Mouse (Mus musculus): ENCODE data around the gene Otos. TPM values are rescaled to one million over a fixed set of nuclear protein-coding genes. Genes with fewer than 3 reads are reported as not detected.

The Otos gene
- total RNA-seq, 2 experiments from 2014 or later = 0.60 to 1.0 TPM

- DNase-seq (ENCODE audit: low spot score in 2 of 2) = no peak
These were observed 1.6 kb downstream of the Otos start for GRCm38 (mm10) chr1:92647026-92647425.

GRCm38 (mm10) chr1:92646601-92647000 lies 2.0 kb downstream of the Otos start:
- no peak for DNase-seq (ENCODE audit: low spot score in 2 of 2)

- no peak for DNase-seq (ENCODE audit: low spot score in 2 of 2)
These were observed 2.5 kb downstream of the Otos start for GRCm38 (mm10) chr1:92646111-92646510.

GRCm38 (mm10) chr1:92644916-92645315 lies 3.7 kb downstream of the Otos start:
- DNase-seq (ENCODE audit: low spot score in 2 of 2) = no peak

- DNase-seq (ENCODE audit: low spot score in 2 of 2) = no peak
These were observed 5.0 kb downstream of the Otos start for GRCm38 (mm10) chr1:92643691-92644090.

- DNase-seq (ENCODE audit: low spot score in 2 of 2) = peak; percentile 90 to 92
These were observed 6.9 kb downstream of the Otos start, which contains the start of gene Cops9 for GRCm38 (mm10) chr1:92641514-92642272. TSS of gene Cops9 (minus strand) at chr1:92641985.

GRCm38 (mm10) chr1:92640393-92640792 lies 8.2 kb downstream of the Otos start:
- no peak for DNase-seq (ENCODE audit: low spot score in 2 of 2)

- DNase-seq (ENCODE audit: low spot score in 2 of 2) = peak in 1 of 2 experiments; percentile 40
These were observed 9.9 kb downstream of the Otos start for GRCm38 (mm10) chr1:92638736-92639135.

- peak; percentile 54 to 70 for DNase-seq (ENCODE audit: low spot score in 2 of 2)
These were observed 10.5 kb downstream of the Otos start for GRCm38 (mm10) chr1:92638181-92638580.

DNA sequence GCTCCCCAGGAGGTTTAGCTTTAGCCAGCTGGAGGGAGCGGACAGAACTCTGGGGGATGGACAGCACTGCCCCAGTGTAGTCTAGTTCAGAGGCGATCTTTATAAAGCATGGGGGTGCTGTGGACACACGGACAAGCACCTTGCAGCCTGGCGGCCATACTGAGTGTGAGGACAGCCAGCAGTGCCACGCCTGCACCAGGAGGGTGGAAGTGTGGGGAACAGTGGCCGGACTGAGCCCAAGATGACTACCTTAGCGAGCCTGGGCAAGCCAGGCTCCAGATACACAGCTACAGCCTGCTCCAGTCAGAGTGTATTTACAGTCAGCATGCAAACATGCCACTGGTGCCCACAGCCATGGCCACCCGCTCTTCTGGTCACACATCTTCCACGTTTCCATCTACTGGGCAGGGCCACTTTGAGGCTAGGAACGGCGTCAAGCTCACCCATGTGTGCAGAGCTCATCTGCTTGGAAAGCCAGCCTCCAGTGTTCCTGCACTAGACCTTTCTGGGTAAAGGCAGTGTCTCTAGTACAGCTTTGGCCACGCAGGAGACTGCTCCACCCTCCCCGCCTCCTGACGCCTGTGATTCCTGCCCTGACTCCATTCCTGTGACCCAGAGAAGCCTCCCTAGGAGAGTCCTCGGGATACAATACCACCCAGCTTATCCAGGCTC lies 11.0 kb downstream of the Otos start:
- no peak for DNase-seq (ENCODE audit: low spot score in 2 of 2)

GRCm38 (mm10) chr1:92636676-92637075 lies 12.0 kb downstream of the Otos start:
- DNase-seq (ENCODE audit: low spot score in 2 of 2) = no peak

GRCm38 (mm10) chr1:92636015-92636414 lies 12.6 kb downstream of the Otos start:
- DNase-seq (ENCODE audit: low spot score in 2 of 2) = no peak

- DNase-seq (ENCODE audit: low spot score in 2 of 2) = peak in 1 of 2 experiments; percentile 46
These were observed 13.6 kb downstream of the Otos start for GRCm38 (mm10) chr1:92634976-92635599.

DNA sequence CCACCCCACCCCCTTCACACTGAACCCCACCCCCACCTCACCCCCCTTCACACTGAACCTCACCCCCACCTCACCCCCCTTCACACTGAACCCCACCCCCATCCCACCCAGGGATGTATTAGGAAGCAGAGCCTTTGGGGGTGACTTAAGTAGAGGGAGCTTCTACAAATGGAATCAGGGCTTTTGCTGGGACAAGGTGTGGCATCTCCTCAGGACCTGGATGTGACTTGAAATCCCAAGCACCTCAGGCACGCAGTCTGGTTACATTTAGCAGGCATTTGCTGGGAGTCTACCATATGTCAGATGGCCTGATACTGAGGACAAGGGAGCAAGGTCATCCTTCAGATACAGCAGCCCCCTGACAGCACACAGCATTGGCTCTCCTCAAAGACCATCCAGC lies 14.1 kb downstream of the Otos start:
- DNase-seq (ENCODE audit: low spot score in 2 of 2) = no peak

- DNase-seq (ENCODE audit: low spot score in 2 of 2) = peak in 1 of 2 experiments; percentile 47
These were observed 14.9 kb downstream of the Otos start for GRCm38 (mm10) chr1:92633726-92634125.

DNA sequence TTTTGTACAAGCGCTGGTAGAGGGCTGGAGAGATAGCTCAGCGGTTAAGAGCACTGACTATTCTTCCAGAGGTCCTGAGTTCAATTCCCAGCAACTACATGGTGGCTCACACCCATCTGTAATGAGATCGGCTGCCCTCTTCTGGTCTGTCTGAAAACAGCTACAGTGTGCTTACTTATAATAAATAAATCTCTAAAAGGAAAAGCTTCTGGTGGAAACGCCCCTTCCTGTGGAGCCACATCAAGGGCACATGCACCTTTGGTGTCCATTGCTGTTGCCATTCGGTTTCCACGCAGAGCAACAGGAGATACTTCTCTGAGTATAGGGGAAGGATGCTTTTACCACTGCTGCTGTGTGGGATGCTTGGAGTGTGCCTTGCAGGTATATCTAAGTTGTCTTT lies 15.7 kb downstream of the Otos start:
- DNase-seq (ENCODE audit: low spot score in 2 of 2) = no peak

DNA sequence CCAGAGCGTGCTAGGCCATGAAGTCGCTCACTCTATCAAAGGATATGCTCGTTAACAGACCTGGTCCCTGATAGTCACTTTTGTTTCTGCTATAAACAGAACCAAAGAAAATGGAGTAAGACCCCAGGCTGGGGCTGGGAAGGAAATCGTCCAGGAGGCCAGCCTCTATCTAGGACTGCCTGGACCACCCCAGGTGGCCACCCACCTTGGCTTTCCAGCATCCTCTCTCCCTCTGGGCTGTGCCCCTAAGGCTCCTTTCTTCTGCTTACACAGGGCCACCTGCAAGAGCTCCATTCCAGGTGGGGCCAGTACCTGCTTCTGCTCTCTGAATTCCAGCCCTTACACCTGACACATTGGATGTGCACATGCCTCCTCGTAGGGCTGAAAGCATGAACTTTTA lies 16.4 kb downstream of the Otos start:
- no peak for DNase-seq (ENCODE audit: low spot score in 2 of 2)

GRCm38 (mm10) chr1:92628227-92628626 lies 20.4 kb downstream of the Otos start:
- no peak for DNase-seq (ENCODE audit: low spot score in 2 of 2)

DNA sequence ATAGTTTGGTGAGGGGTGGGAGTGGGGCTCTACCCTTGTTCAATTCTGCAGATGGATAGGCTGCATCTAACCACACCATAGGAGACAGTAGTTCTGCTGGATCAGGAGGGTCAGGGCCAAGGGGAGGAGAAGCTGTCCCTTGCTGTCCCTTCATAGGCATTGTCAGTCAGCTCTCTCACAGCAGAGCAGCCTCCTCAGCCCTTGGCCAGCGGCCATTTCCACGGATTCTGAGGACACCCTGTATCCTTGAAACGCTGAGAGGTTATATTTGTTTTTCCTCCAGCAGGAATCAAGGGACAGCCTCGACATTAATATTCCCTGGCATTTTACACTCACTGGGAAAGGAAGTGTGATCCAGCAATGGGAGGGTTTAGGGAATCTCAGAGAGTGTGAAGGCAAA lies 30.3 kb downstream of the Otos start:
- no peak for DNase-seq (ENCODE audit: low spot score in 2 of 2)

DNA sequence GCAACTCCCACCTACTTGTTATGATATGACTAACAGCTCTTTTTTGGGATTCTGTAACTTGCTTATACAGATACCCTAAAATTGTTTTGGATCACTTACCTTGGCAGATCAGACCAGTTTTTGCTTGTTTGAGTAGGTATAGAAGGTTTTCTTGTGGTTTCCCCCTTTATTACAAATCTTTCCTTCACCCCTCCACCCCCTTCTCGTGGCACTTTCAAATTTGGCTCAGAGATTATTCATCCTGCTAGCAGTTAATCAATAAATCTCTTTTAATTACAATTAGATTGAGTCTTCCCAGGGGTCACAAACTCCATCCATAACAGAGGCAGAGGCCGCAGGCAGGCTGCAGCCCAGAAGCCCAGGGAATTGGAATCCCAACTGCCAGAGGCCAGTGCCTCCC lies 31.2 kb downstream of the Otos start, which contains the start of gene Olfr12:
Gene Olfr12 (plus strand): TSS at position 301 of the 400 bp plus-strand sequence.
- no peak for DNase-seq (ENCODE audit: low spot score in 2 of 2)

- DNase-seq (ENCODE audit: low spot score in 2 of 2) = no peak
These were observed 32.6 kb downstream of the Otos start for GRCm38 (mm10) chr1:92616046-92616445.

DNA sequence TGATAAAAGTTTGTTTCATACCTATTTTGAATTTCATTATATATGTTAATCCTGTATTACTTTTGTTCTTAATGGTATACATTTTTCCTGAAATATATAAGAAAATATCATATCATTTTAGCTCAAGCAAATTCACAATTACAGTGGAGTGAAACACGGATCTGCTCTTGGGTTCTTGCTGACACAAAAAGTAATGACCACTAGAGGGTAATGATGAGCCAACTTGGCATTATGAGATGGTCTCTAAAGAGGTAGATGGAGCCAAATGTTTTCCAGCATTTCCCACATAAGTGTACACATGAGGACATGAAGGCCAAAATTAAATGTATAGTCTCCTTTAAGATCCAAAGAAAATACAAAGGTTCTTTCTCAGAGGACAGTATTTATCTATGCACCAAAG lies 34.1 kb downstream of the Otos start:
- peak in 1 of 2 experiments; percentile 70 for DNase-seq (ENCODE audit: low spot score in 2 of 2)
